Comparison of ENCODE assay signal across 13 mouse cellular contexts in the genomic region with DNA sequence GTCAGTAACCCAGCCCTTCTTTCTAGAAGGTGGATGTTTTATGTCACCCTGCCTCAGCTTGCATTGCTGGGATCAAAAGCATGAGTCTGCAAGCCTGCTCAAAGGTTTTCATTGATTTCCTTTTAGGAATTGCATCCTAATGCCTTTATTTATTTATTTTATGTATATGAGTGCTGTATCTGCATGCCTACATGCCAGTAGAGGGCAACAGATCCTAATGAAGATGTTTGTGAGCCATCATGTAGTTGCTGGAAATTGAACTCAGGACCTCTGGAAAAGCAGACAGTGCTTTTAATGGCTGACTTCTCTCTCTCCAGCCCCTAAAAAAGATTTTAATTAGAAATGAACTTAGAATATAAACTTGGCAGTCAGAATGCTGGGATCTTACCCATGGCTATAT. TPM values are rescaled to one million over a fixed set of nuclear protein-coding genes. Genes with fewer than 3 reads are reported as not detected.
DNase-seq lines count a peak whose midpoint lies in the region; ATAC-seq and TF ChIP-seq lines count a peak whose summit lies in the region.
"Had no signal": no experiment of that assay in that cellular context is flagged by ENCODE, and none has a peak within 500 bp of the region (broad histone marks: within the 10 kb centered on the region; RNA-seq: fewer than 3 reads in every experiment).

No protein-coding gene starts in this region.

- no peak overlapping the region for H3K9ac ChIP-seq in kidney, postnatal 0 days (ENCODE audit: low read depth, low read length)
- H3K9ac ChIP-seq in midbrain, postnatal 0 days (replicated peaks; ENCODE audit: low read length, poor library complexity, severe bottlenecking): no peak overlapping the region
- H3K9ac ChIP-seq in midbrain, embryonic 13.5 days (replicated peaks): no peak overlapping the region
- H3K9ac ChIP-seq: limb, embryonic 13.5 days; lung, embryonic 15.5 days had no signal

- no peaks in the 10 kb centered on the region for H3K36me3 ChIP-seq in kidney, postnatal 0 days (ENCODE audit: insufficient read depth, low read length)
- H3K36me3 ChIP-seq in midbrain, postnatal 0 days (ENCODE audit: insufficient read depth, low read length): no peaks in the 10 kb centered on the region
- no peaks in the 10 kb centered on the region; the same call in 1 of the 2 replicates for H3K36me3 ChIP-seq in midbrain, embryonic 13.5 days

- peak; percentile 48 for DNase-seq in kidney, postnatal 0 days (ENCODE audit: low spot score)
- no peak for DNase-seq in kidney, postnatal 4 days
- DNase-seq in midbrain, postnatal 0 days (ENCODE audit: low spot score): no peak
- DNase-seq in brain, adult 2 months (ENCODE audit: low read depth, low spot score): peak; percentile 36
- no peak for DNase-seq in frontal cortex, postnatal 14 days (ENCODE audit: low spot score in 2 of 2)
- no peak for DNase-seq in cerebellum, adult 2 months
- DNase-seq: adrenal gland, postnatal 10 days; cerebellum, adult 9-10 months; heart, adult 18-20 months had no signal

- H3K4me1 ChIP-seq in kidney, postnatal 0 days (replicated peaks; ENCODE audit: insufficient read depth, low read length): peaks cover 27% of the 10 kb centered on the region
- H3K4me1 ChIP-seq in midbrain, postnatal 0 days (ENCODE audit: insufficient read depth, low read length): peaks cover 13% of the 10 kb centered on the region; the same call in 1 of the 2 replicates
- peaks cover 42% of the 10 kb centered on the region for H3K4me1 ChIP-seq in midbrain, embryonic 13.5 days (replicated peaks)
- peaks cover 8% of the 10 kb centered on the region for H3K4me1 ChIP-seq in cerebellum, adult 2 months (ENCODE audit: control insufficient read depth, insufficient read depth, low read length)

- H3K27me3 ChIP-seq in kidney, postnatal 0 days (ENCODE audit: insufficient read depth, low read length): no peaks in the 10 kb centered on the region
- H3K27me3 ChIP-seq in midbrain, postnatal 0 days (ENCODE audit: insufficient read depth, low read length): no peaks in the 10 kb centered on the region
- no peaks in the 10 kb centered on the region for H3K27me3 ChIP-seq in midbrain, embryonic 13.5 days
- H3K27me3 ChIP-seq in cerebellum, adult 2 months (ENCODE audit: control insufficient read depth, insufficient read depth, low read length): no peaks in the 10 kb centered on the region
- H3K27me3 ChIP-seq: limb, embryonic 13.5 days; lung, embryonic 15.5 days had no signal

- no peak overlapping the region for H3K4me3 ChIP-seq in kidney, postnatal 0 days (replicated peaks; ENCODE audit: low read depth, low read length)
- H3K4me3 ChIP-seq in midbrain, postnatal 0 days (ENCODE audit: low read depth, low read length): no peak overlapping the region
- H3K4me3 ChIP-seq in midbrain, embryonic 13.5 days (replicated peaks): no peak overlapping the region
- H3K4me3 ChIP-seq in cerebellum, adult 2 months (replicated peaks; ENCODE audit: insufficient read depth, low read depth, low read length): no peak overlapping the region
- H3K4me3 ChIP-seq: limb, embryonic 13.5 days; lung, embryonic 15.5 days; myocyte had no signal

- TF ChIP-seq CTCF in kidney, postnatal 0 days (IDR thresholded peaks at IDR 0.05; ENCODE audit: low read depth): peak; percentile 62
- TF ChIP-seq CTCF in midbrain, postnatal 0 days (IDR thresholded peaks at IDR 0.05): peak; percentile 59
- no peak for TF ChIP-seq CTCF in cerebellum, adult 2 months (IDR thresholded peaks at IDR 0.05; ENCODE audit: borderline replicate concordance, insufficient read depth, low read depth, low read length)

- ATAC-seq in kidney, postnatal 0 days (replicated peaks; ENCODE audit: low FRiP score, low read depth): no peak
- no peak for ATAC-seq in midbrain, postnatal 0 days (ENCODE audit: low FRiP score)
- no peak for ATAC-seq in midbrain, embryonic 13.5 days

- no peaks in the 10 kb centered on the region for H3K9me3 ChIP-seq in kidney, postnatal 0 days (replicated peaks; ENCODE audit: low read length)
- H3K9me3 ChIP-seq in midbrain, postnatal 0 days (ENCODE audit: low read length): no peaks in the 10 kb centered on the region
- H3K9me3 ChIP-seq in midbrain, embryonic 13.5 days: no peaks in the 10 kb centered on the region
- H3K9me3 ChIP-seq: limb, embryonic 13.5 days; lung, embryonic 15.5 days had no signal

- TF ChIP-seq POLR2A in cerebellum, adult 2 months (IDR thresholded peaks at IDR 0.05; ENCODE audit: borderline replicate concordance, insufficient read depth, low read length): no peak

- H3K4me2 ChIP-seq in kidney, postnatal 0 days (ENCODE audit: low read length): no peak overlapping the region
- H3K4me2 ChIP-seq in midbrain, postnatal 0 days (ENCODE audit: low read depth, low read length, poor library complexity, severe bottlenecking): no peak overlapping the region
- no peak overlapping the region for H3K4me2 ChIP-seq in midbrain, embryonic 13.5 days (replicated peaks)
- H3K4me2 ChIP-seq: limb, embryonic 13.5 days; lung, embryonic 15.5 days had no signal

- no peak overlapping the region for H3K27ac ChIP-seq in kidney, postnatal 0 days
- H3K27ac ChIP-seq in midbrain, postnatal 0 days (ENCODE audit: low read depth, low read length): no peak overlapping the region
- H3K27ac ChIP-seq in midbrain, embryonic 13.5 days: no peak overlapping the region
- H3K27ac ChIP-seq in cerebellum, adult 2 months (ENCODE audit: insufficient read depth, low read length): no peak overlapping the region
- H3K27ac ChIP-seq: limb, embryonic 13.5 days; lung, embryonic 15.5 days had no signal

RNA-seq across cellular contexts. Expression of gene Senp6, which starts 8.2 kb away (rescaled TPM):
- polyA plus RNA-seq in kidney, postnatal 0 days (2015; fragmentation: Nextera tagmentation; extraction: Ambion mirVana): 52.6 and 59.4 TPM in 2 replicates
- 88.0 and 96.6 TPM in 2 replicates for total RNA-seq in midbrain, postnatal 0 days (2014; rRNA removed)
- 35.9 and 43.7 TPM in 2 replicates for polyA plus RNA-seq in midbrain, postnatal 0 days (2015; fragmentation: Nextera tagmentation; extraction: Ambion mirVana)
- polyA plus RNA-seq in midbrain, embryonic 13.5 days (2015; fragmentation: Nextera tagmentation; extraction: Ambion mirVana): 57.7 and 63.6 TPM in 2 replicates
- polyA plus RNA-seq in cerebellum, adult 2 months (2012; rRNA removed): 44.6 and 47.2 TPM in 2 replicates

Comparison
In these comparisons a context has a peak if more than half of its experiments do, and no peak if none do; other contexts are left out.
1. DNase-seq: peak in kidney, postnatal 0 days (single experiment) and brain, adult 2 months (single experiment); none in kidney, postnatal 4 days (0 of 2), midbrain, postnatal 0 days (single experiment), frontal cortex, postnatal 14 days (0 of 2) and cerebellum, adult 2 months (0 of 2).